Mouse (Mus musculus) C2C12 (cell line): Measurements from ENCODE around the gene Furin. TPM values are rescaled to one million over a fixed set of nuclear protein-coding genes. Genes with fewer than 3 reads are reported as not detected.

ENCODE experiments used
- H3K27me3 ChIP-seq: one replicate; pipeline ENCODE4 v1.6.1; 2011; ENCODE audit not compliant: control insufficient read depth, insufficient read depth, insufficient read length
- H3K36me3 ChIP-seq: one replicate; pipeline ENCODE4 v1.6.1; 2011; ENCODE audit not compliant: control insufficient read depth, insufficient read depth
- H3K4me3 ChIP-seq: one replicate; pipeline ENCODE4 v1.5.1; 2011; ENCODE audit warnings: mild to moderate bottlenecking, control low read depth; ENCODE audit not compliant: poor library complexity, insufficient read depth, severe bottlenecking
- H3K79me2 ChIP-seq: one replicate; pipeline ENCODE4 v1.6.1; 2011; ENCODE audit not compliant: control insufficient read depth, insufficient read depth
- H3K79me3 ChIP-seq: one replicate; pipeline ENCODE4 v1.6.1; 2011; ENCODE audit warnings: low read depth, control low read depth
- H3ac ChIP-seq: one replicate; pipeline ENCODE3; 2011; ENCODE audit warnings: low read depth; ENCODE audit not compliant: control insufficient read depth, insufficient read length
- CEBPB ChIP-seq: IDR thresholded peaks from one replicate; pipeline ENCODE4 v1.6.1; 2011; ENCODE audit warnings: low read depth, mild to moderate bottlenecking, control low read depth, moderate library complexity
- CTCF ChIP-seq: IDR thresholded peaks from one replicate; pipeline ENCODE4 v1.5.1; 2011; ENCODE audit not compliant: control insufficient read depth, insufficient read depth, insufficient read length
- FOSL1 ChIP-seq: IDR thresholded peaks from one replicate; pipeline ENCODE4 v1.8.0; 2011; ENCODE audit warnings: mild to moderate bottlenecking, low read length; ENCODE audit not compliant: poor library complexity, insufficient read depth, severe bottlenecking
- MAX ChIP-seq: IDR thresholded peaks from one replicate; pipeline ENCODE4 v1.6.1; 2011; ENCODE audit warnings: mild to moderate bottlenecking, control low read depth
- MYOD1 ChIP-seq: IDR thresholded peaks from one replicate; pipeline ENCODE4 v1.6.1; 2011; ENCODE audit warnings: low read depth; ENCODE audit not compliant: control insufficient read depth, insufficient read length
- MYOG ChIP-seq: IDR thresholded peaks from one replicate; pipeline ENCODE4 v1.6.1; 2011; ENCODE audit not compliant: control insufficient read depth, insufficient read length; ENCODE audit errors: extremely low read depth
- USF1 ChIP-seq: IDR thresholded peaks from one replicate; pipeline ENCODE4 v1.6.1; 2011; ENCODE audit warnings: low read depth, mild to moderate bottlenecking, control low read depth, moderate library complexity
- long read RNA-seq, 2 experiments: library from polyadenylated mRNA; unstranded; transcript quantifications; one replicate each; pipeline ENCODE4 v2.0.0; 2019 to 2020
- polyA plus RNA-seq: library from polyadenylated mRNA; unstranded; fragments of >200 nt; fragmentation: generic; extraction: Trizol; gene quantifications from one replicate; pipeline ENCODE4 v1.2.1, GENCODE M21; 2012; ENCODE audit warnings: missing spikeins

The Furin gene
- polyA plus RNA-seq = 63.6 TPM
- long read RNA-seq, experiment 1, partial matches to known transcripts = 14 of 17 reads
- long read RNA-seq, experiment 1, other reads (novel, unspliced or antisense) = 3 of 17 reads
- long read RNA-seq, experiment 2, full-length matches to known transcripts = 14 of 66 reads
- long read RNA-seq, experiment 2, partial matches to known transcripts = 36 of 66 reads
- long read RNA-seq, experiment 2, other reads (novel, unspliced or antisense) = 16 of 66 reads

DNA sequence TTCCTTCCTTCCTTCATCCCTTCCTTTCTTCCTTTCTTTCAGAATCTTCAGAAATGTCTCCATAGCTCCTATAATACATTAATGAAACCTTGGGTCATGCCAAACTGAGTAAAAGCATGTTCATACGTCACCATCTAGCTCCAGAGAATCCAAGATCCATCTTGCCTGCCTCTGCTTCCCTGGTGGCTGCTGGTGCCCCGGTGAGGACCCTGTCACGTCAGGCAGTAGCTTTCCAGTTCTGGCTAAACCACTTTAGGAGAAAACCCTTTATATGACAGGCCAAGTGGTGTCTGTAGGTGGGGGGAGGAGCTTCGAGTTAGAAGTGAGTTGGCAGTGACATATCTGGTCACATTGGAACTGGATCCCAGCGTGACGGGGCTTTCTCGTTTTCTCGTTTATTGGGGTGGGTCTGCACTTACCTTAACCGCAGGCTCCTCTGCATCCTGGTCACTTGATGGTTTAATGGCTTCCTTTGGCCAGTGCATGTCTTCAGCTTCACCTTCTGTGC, at the start of gene Furin:
Gene Furin, minus strand, starts transcription at position 249 of the 508 bp plus-strand sequence.
- TF ChIP-seq CTCF = no peak
- no peak for TF ChIP-seq MAX
- no peak for TF ChIP-seq MYOD1
- no peak for TF ChIP-seq USF1
- TF ChIP-seq CEBPB = no peak
- no peak for TF ChIP-seq MYOG
- no peak for TF ChIP-seq FOSL1
- Histone ChIP-seq H3K4me3 (peak within 1 kb of the TSS; percentile 3), H3K27me3 (no peaks in the 10 kb centered on the region), H3K79me2 (peaks cover 27% of the 10 kb centered on the region), H3K79me3 (peaks cover 9% of the 10 kb centered on the region), H3ac (peak within 1 kb of the TSS; percentile 27), H3K36me3 (no peaks in the 10 kb centered on the region)

DNA sequence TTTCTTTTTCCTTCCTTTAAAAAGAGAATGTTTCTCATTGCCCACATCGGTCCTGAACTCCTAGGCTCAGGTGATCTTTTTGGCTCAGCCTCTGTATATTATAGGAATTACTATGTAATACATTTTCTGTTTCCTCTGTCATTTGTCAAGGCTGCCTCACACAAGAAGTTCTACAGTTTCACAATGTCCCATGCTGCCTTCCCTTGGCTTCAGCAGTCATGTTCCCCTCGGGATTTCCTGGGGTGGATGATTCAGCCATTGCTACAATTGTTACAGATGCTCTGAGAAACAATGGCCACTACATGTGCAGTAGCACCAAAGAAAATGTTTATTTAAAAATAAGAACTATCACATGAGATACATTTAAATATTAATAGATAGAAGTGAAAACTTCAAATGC, 49.5 kb upstream of the Furin start:
- no peak overlapping the region for H3ac ChIP-seq
- no peaks in the 10 kb centered on the region for H3K79me2 ChIP-seq
- TF ChIP-seq MYOD1 (no peak), CEBPB (peak; percentile 4), FOSL1 (no peak), MYOG (no peak), CTCF (no peak)
- H3K4me3 ChIP-seq = no peak overlapping the region
- H3K27me3 ChIP-seq = no peaks in the 10 kb centered on the region
- no peaks in the 10 kb centered on the region for H3K79me3 ChIP-seq
- H3K36me3 ChIP-seq = peaks cover 7% of the 10 kb centered on the region

DNA sequence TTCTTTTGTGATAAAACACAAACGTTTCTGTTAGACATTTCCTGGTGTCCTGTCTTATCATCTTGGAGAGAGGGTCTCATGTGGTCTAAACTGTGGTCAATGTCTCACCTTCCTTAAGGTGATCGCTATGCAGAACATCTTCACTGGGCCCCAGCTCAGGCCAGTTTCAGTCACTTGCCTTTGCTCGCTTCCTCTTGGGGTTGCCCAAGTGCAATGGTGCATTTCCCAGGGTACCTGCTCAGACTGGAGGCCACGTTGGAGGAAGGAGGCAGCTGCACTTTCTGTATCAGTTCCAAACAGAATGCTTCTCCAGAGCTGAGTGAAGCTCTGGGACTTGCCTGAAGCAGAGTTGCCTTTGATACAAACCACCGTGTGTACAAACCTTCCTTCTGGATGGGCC, 48.8 kb upstream of the Furin start:
- H3ac ChIP-seq = no peak overlapping the region

DNA sequence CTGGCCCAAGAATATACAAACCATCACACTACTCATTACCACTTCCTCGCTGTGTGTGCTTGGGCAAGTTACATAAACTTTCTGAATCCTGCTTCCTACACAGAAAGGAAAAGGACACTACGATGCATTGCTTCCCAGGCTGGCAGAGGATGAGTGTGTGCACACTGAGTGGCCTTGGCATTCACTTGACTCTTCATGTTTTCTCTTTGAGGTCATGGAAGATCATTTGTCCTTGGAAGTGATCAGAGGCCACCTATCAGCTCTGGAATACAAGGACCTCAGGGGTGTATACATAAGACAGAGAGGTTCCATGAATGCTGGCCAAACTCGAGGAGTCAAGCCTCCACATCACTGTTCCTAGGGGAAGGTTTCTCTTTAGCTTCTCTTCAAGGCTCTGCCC, 47.9 kb upstream of the Furin start:
- H3K4me3 ChIP-seq = no peak overlapping the region
- H3K79me3 ChIP-seq = no peaks in the 10 kb centered on the region
- H3ac ChIP-seq = no peak overlapping the region
- TF ChIP-seq MYOG (no peak), USF1 (no peak), CTCF (no peak), FOSL1 (no peak), MYOD1 (no peak), CEBPB (no peak), MAX (no peak)
- no peaks in the 10 kb centered on the region for H3K79me2 ChIP-seq
- no peaks in the 10 kb centered on the region for H3K27me3 ChIP-seq
- no peaks in the 10 kb centered on the region for H3K36me3 ChIP-seq

More for the DNA sequence above, 48.8 kb upstream of the Furin start:
- Histone ChIP-seq H3K79me2 (no peaks in the 10 kb centered on the region), H3K36me3 (peaks cover 3% of the 10 kb centered on the region), H3K4me3 (no peak overlapping the region), H3K27me3 (no peaks in the 10 kb centered on the region), H3K79me3 (no peaks in the 10 kb centered on the region)
- TF ChIP-seq USF1 = no peak
- TF ChIP-seq CEBPB = no peak
- TF ChIP-seq FOSL1 = no peak
- no peak for TF ChIP-seq MYOD1
- TF ChIP-seq CTCF = no peak
- TF ChIP-seq MAX = no peak

DNA sequence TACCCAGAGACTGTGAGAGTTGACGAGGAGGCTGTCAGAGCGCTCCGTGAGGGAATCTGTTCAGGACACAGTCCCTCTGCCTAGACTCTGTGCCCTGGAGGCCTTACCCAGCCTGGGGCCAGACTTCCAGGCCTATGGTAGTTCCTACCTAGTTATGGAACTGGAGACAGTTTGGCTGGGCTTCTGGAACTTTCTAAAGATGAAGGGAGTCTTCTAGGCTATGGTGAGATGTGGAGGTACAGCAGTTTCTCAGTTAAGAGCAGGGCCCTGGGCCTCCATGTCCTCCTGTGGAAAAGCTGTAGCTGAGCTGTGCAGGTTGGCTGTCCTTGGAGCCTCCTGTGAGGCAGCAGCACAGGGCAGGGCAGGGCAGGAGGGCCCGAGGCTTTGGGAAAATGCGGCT, 47.0 kb upstream of the Furin start:
- no peaks in the 10 kb centered on the region for H3K79me3 ChIP-seq
- H3K4me3 ChIP-seq = no peak overlapping the region
- TF ChIP-seq MAX = no peak
- TF ChIP-seq MYOG = no peak
- no peak for TF ChIP-seq MYOD1
- TF ChIP-seq CTCF = no peak
- TF ChIP-seq FOSL1 = no peak
- TF ChIP-seq CEBPB = no peak
- no peak for TF ChIP-seq USF1
- H3K27me3 ChIP-seq = no peaks in the 10 kb centered on the region
- H3ac ChIP-seq = no peak overlapping the region
- no peaks in the 10 kb centered on the region for H3K79me2 ChIP-seq
- no peaks in the 10 kb centered on the region for H3K36me3 ChIP-seq
